In the genomic region with DNA sequence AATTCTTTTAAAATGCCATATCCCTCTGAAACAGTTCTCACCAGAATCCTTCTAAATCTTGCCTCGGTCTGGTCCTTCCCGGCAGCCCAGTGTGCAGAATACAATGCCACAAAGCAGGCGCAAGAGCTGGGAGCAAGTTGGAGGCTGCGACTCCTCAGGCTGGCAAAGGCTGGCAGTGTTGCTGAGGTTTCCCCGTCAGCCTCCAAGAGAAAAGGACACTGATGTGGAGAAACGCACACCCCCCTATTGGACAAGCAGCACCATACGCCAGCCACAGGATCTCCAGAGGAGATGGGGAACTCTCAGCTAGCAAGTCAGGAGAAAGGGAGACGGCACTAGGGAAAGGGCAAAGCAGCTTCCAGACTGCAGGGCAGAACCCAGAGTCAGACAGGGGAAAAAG, we compare ENCODE assay signal across 8 mouse cellular contexts.
DNase-seq lines count a peak whose midpoint lies in the region; ATAC-seq and TF ChIP-seq lines count a peak whose summit lies in the region.
"Had no signal": no experiment of that assay in that cellular context is flagged by ENCODE, and none has a peak within 500 bp of the region (broad histone marks: within the 10 kb centered on the region; RNA-seq: fewer than 3 reads in every experiment).

No protein-coding gene starts in this region.

- no peak for TF ChIP-seq POLR2A in liver, adult 2 months (IDR thresholded peaks at IDR 0.05; ENCODE audit: extremely low read depth, insufficient read depth, low read length)

- H3K36me3 ChIP-seq in liver, adult 2 months (ENCODE audit: control insufficient read depth, insufficient read depth, low read length), result no peaks in the 10 kb centered on the region
- no peaks in the 10 kb centered on the region for H3K36me3 ChIP-seq in embryonic facial prominence, embryonic 14.5 days (ENCODE audit: control insufficient read depth, insufficient read depth, low read length)
- H3K36me3 ChIP-seq in hindbrain, embryonic 13.5 days, result no peaks in the 10 kb centered on the region
- no peaks in the 10 kb centered on the region for H3K36me3 ChIP-seq in neural tube, embryonic 13.5 days

- WGBS in liver, adult 2 months, result 41% methylated on average over 8 of the region's 8 CpGs
- WGBS in embryonic facial prominence, embryonic 14.5 days, result 31% methylated on average over 7 of the region's 8 CpGs
- 21% methylated on average over 8 of the region's 8 CpGs for WGBS in hindbrain, embryonic 13.5 days
- WGBS in neural tube, embryonic 13.5 days, result 28% methylated on average over 8 of the region's 8 CpGs

- H3K4me1 ChIP-seq in liver, adult 2 months (ENCODE audit: control insufficient read depth, insufficient read depth, low read length), result peaks cover 20% of the 10 kb centered on the region
- H3K4me1 ChIP-seq in embryonic facial prominence, embryonic 14.5 days (ENCODE audit: control insufficient read depth, insufficient read depth, low read length), result peaks cover 3% of the 10 kb centered on the region; the same call in 1 of the 2 replicates
- peaks cover 27% of the 10 kb centered on the region for H3K4me1 ChIP-seq in hindbrain, embryonic 13.5 days (replicated peaks)
- peaks cover 34% of the 10 kb centered on the region for H3K4me1 ChIP-seq in neural tube, embryonic 13.5 days (replicated peaks)

- no peak overlapping the region for H3K4me3 ChIP-seq in liver, adult 2 months (ENCODE audit: insufficient read depth, low read depth, low read length)
- peak overlapping the region; percentile 21 for H3K4me3 ChIP-seq in embryonic facial prominence, embryonic 14.5 days (ENCODE audit: low read depth, low read length)
- H3K4me3 ChIP-seq in hindbrain, embryonic 13.5 days, result no peak overlapping the region
- H3K4me3 ChIP-seq in neural tube, embryonic 13.5 days, result no peak overlapping the region

- intact Hi-C loops in heart, postnatal 25 days (cut with DNase I), result no loop called here

- H3K27ac ChIP-seq in liver, adult 2 months (replicated peaks; ENCODE audit: insufficient read depth, low read depth, low read length), result peak overlapping the region; percentile 9
- H3K27ac ChIP-seq in embryonic facial prominence, embryonic 14.5 days (replicated peaks; ENCODE audit: low read depth, low read length), result no peak overlapping the region
- H3K27ac ChIP-seq in hindbrain, embryonic 13.5 days, result no peak overlapping the region; the same call in 1 of the 2 replicates
- H3K27ac ChIP-seq in neural tube, embryonic 13.5 days (replicated peaks), result 0 out of 2 replicates have a peak overlapping the region, but pooled peaks have one; percentile 2

- no peak for TF ChIP-seq CTCF in liver, adult 2 months (IDR thresholded peaks at IDR 0.05; ENCODE audit: low read depth, low read length)

- H3K79me2 ChIP-seq in liver, adult 2 months (ENCODE audit: control insufficient read depth, insufficient read depth, low read length), result peaks cover 24% of the 10 kb centered on the region; the same call in 1 of the 2 replicates

- peak overlapping the region; percentile 0; the same call in 1 of the 2 replicates for H3K9ac ChIP-seq in liver, adult 2 months (ENCODE audit: low read depth, low read length)
- H3K9ac ChIP-seq in embryonic facial prominence, embryonic 14.5 days (ENCODE audit: low read depth, low read length), result no peak overlapping the region; the same call in 1 of the 2 replicates
- peak overlapping the region; percentile 43; the same call in 1 of the 2 replicates for H3K9ac ChIP-seq in hindbrain, embryonic 13.5 days
- H3K9ac ChIP-seq in neural tube, embryonic 13.5 days, result 0 out of 2 replicates have a peak overlapping the region, but pooled peaks have one; percentile 14

- DNase-seq in liver, adult 2 months (ENCODE audit: extremely low read depth, low read depth, low spot score), result peak; percentile 45
- DNase-seq in liver, result no peak
- DNase-seq in embryonic facial prominence, embryonic 14.5 days (ENCODE audit: low spot score), result peak; percentile 50
- DNase-seq in heart, postnatal 25 days (ENCODE audit: low spot score), result no peak
- DNase-seq in spleen, postnatal 14 days (ENCODE audit: low spot score in 2 of 2), result no peak
- DNase-seq: heart, postnatal 14 days had no signal

- ATAC-seq in embryonic facial prominence, embryonic 14.5 days (ENCODE audit: low read depth), result no peak
- ATAC-seq in hindbrain, embryonic 13.5 days (ENCODE audit: low FRiP score), result no peak
- peak; percentile 47; the same call in 1 of the 2 replicates for ATAC-seq in neural tube, embryonic 13.5 days (ENCODE audit: low read depth)

- no peaks in the 10 kb centered on the region for H3K9me3 ChIP-seq in embryonic facial prominence, embryonic 14.5 days (ENCODE audit: control insufficient read depth, low read length)
- no peaks in the 10 kb centered on the region for H3K9me3 ChIP-seq in hindbrain, embryonic 13.5 days
- no peaks in the 10 kb centered on the region for H3K9me3 ChIP-seq in neural tube, embryonic 13.5 days

- no peaks in the 10 kb centered on the region for H3K27me3 ChIP-seq in liver, adult 2 months (ENCODE audit: control insufficient read depth, insufficient read depth, low read length)
- H3K27me3 ChIP-seq in embryonic facial prominence, embryonic 14.5 days (replicated peaks; ENCODE audit: control insufficient read depth, insufficient read depth, low read length), result peaks cover 12% of the 10 kb centered on the region
- H3K27me3 ChIP-seq in hindbrain, embryonic 13.5 days, result 0 out of 2 replicates have a peak, but pooled peaks cover 6% of the 10 kb centered on the region
- H3K27me3 ChIP-seq in neural tube, embryonic 13.5 days, result no peaks in the 10 kb centered on the region

- peak overlapping the region; percentile 65 for H3K4me2 ChIP-seq in embryonic facial prominence, embryonic 14.5 days (ENCODE audit: low read depth, low read length)
- H3K4me2 ChIP-seq in hindbrain, embryonic 13.5 days, result peak overlapping the region; percentile 25
- peak overlapping the region; percentile 27 for H3K4me2 ChIP-seq in neural tube, embryonic 13.5 days

Comparison
In these comparisons a context has a peak if more than half of its experiments do, and no peak if none do; other contexts are left out.
1. DNase-seq: peak in liver, adult 2 months (single experiment) and embryonic facial prominence, embryonic 14.5 days (single experiment); none in liver (single experiment), heart, postnatal 25 days (single experiment) and spleen, postnatal 14 days (0 of 2).
2. H3K27ac ChIP-seq: peak in liver, adult 2 months (single experiment) and neural tube, embryonic 13.5 days (single experiment); none in embryonic facial prominence, embryonic 14.5 days (single experiment) and hindbrain, embryonic 13.5 days (single experiment).
3. Peak in every context shown above with its lines, with median percentiles within 50 percentile points of each other: H3K4me2 ChIP-seq.